ENCODE assay signal across 11 mouse cellular contexts in the genomic region with DNA sequence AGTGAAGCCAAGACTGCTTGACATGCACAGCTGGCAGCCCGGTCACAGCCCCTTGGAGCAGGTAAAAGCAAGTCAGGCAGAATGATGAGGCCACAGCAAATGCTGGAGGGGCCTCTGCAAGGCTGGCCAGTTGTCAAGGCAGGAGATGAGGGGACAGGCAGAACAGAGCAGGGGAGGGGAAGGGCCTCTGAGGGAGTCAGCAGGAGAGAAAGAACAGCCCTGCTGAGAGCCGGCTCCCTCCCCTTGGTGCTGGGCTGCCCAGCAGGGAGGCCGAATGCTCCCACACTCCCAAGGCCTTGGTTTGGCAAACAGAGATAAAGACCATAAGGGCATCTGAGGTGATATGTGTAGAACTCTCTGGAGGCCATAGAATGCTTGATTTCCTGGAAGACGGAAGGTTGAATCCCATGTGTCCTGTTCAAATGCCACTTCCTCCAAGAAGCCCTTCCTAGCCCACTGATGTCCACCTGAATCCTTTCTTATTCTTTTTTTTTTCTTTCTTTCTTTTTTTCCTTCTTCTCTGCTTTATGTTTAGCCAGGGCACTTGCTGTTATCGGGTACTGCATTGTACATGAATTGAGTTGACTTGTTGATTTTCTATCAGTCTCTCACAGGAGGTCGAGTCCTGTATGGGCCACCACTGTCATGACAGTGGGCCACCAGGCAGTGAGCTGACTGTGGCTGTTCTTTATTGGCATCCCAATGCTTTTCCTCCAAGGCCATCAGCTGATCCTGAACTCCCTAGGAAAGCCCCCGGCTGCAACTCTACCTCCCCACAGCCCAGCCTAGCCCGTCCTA.
DNase-seq lines count a peak whose midpoint lies in the region; ATAC-seq lines count a peak whose summit lies in the region.
"Had no signal": no experiment of that assay in that cellular context is flagged by ENCODE, and none has a peak within 500 bp of the region (broad histone marks: within the 10 kb centered on the region; RNA-seq: fewer than 3 reads in every experiment).

No protein-coding gene starts in this region.

- no peaks in the 10 kb centered on the region for H3K9me3 ChIP-seq in kidney, embryonic 16.5 days (ENCODE audit: low read length)
- H3K9me3 ChIP-seq: G1E had no signal

- no peaks in the 10 kb centered on the region for H3K36me3 ChIP-seq in kidney, embryonic 16.5 days (ENCODE audit: insufficient read depth, low read length)

- H3K4me3 ChIP-seq in kidney, embryonic 16.5 days (ENCODE audit: low read length), result no peak overlapping the region

- H3K27ac ChIP-seq in kidney, embryonic 16.5 days (ENCODE audit: low read length), result no peak overlapping the region
- H3K27ac ChIP-seq: macrophage had no signal

- ATAC-seq in kidney, embryonic 16.5 days (ENCODE audit: low FRiP score, low TSS enrichment), result peak; percentile 54; the same call in 1 of the 2 replicates
- ATAC-seq in megakaryocyte progenitor cell, adult 5-6 weeks (replicated peaks; ENCODE audit: poor library complexity), result peak; percentile 62

- peak; percentile 62 for DNase-seq in cerebellum, adult 11-12 months
- no peak for DNase-seq in cerebellum, postnatal 4 days (ENCODE audit: low spot score in 2 of 2)
- DNase-seq in kidney, adult 9 months, result no peak
- DNase-seq in adrenal gland, postnatal 36 days, result peak; percentile 55 to 59
- no peak for DNase-seq in urinary bladder, postnatal 14 days (ENCODE audit: low spot score)
- DNase-seq in thymus, postnatal 14 days, result no peak
- DNase-seq: right cerebral cortex, postnatal 25 days had no signal

- H3K9ac ChIP-seq in kidney, embryonic 16.5 days (replicated peaks; ENCODE audit: low read length), result no peak overlapping the region

- WGBS in kidney, embryonic 16.5 days, result 59% methylated on average over 8 of the region's 8 CpGs

- no peaks in the 10 kb centered on the region for H3K27me3 ChIP-seq in kidney, embryonic 16.5 days (ENCODE audit: insufficient read depth, low read length)

- 0 out of 2 replicates have a peak, but pooled peaks cover 5% of the 10 kb centered on the region for H3K4me1 ChIP-seq in kidney, embryonic 16.5 days (ENCODE audit: insufficient read depth, low read length)

- no peak overlapping the region for H3K4me2 ChIP-seq in kidney, embryonic 16.5 days (replicated peaks; ENCODE audit: low read depth, low read length)

Comparison
In these comparisons a context has a peak if more than half of its experiments do, and no peak if none do; other contexts are left out.
1. DNase-seq: peak in cerebellum, adult 11-12 months (single experiment) and adrenal gland, postnatal 36 days (2 of 2); none in cerebellum, postnatal 4 days (0 of 2), kidney, adult 9 months (single experiment), urinary bladder, postnatal 14 days (single experiment) and thymus, postnatal 14 days (single experiment).